16 mouse cellular contexts compared by ENCODE assay signal in the genomic region with DNA sequence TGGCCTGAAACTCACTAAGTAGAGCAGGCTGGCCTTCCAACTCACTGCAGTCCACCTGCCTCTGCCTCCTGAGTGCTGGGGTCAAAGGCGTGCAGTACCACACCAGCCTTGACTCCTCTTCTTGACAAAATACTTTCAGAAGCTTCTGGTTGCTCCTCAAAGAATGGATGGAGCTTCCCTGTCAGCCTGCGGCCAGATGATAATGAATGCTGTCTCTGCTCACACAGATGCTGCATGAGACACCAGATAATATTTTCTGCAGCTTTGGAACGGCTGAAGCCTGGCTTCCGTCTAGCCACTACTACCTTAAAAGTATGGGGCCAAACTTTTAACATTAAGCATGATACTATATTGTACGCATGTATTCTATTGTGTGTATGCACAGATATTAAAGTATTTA. TPM values are rescaled to one million over a fixed set of nuclear protein-coding genes. Genes with fewer than 3 reads are reported as not detected.
A peak's percentile ranks its signal among the peaks of the same experiment; 100 is the strongest.
DNase-seq lines count a peak whose midpoint lies in the region; ATAC-seq and TF ChIP-seq lines count a peak whose summit lies in the region.
"Had no signal": no experiment of that assay in that cellular context is flagged by ENCODE, and none has a peak within 500 bp of the region (broad histone marks: within the 10 kb centered on the region; RNA-seq: fewer than 3 reads in every experiment).

No protein-coding gene starts in this region.

- TF ChIP-seq CTCF in G1E (IDR thresholded peaks at IDR 0.05; ENCODE audit: low read depth, low read length) = no peak

- no peak for ATAC-seq in heart, embryonic 13.5 days (ENCODE audit: extremely low read depth, insufficient number of reproducible peaks, low FRiP score, low TSS enrichment)
- peak; percentile 61 for ATAC-seq in G1E (ENCODE audit: extremely low read depth, insufficient number of reproducible peaks, low FRiP score, poor library complexity, severe bottlenecking)
- ATAC-seq in liver, embryonic 15.5 days (ENCODE audit: insufficient read depth) = peak; percentile 65
- ATAC-seq: forebrain, embryonic 14.5 days had no signal

- H3K27ac ChIP-seq in heart, embryonic 13.5 days (replicated peaks) = no peak overlapping the region
- H3K27ac ChIP-seq in liver, embryonic 15.5 days (replicated peaks) = peak overlapping the region; percentile 99

- 76% methylated on average over 5 of the region's 5 CpGs for WGBS in heart, embryonic 13.5 days
- 23% methylated on average over 5 of the region's 5 CpGs for WGBS in liver, embryonic 15.5 days (ENCODE audit: insufficient replicate concordance)

- peaks cover 7% of the 10 kb centered on the region; the same call in 1 of the 2 replicates for H3K4me1 ChIP-seq in heart, embryonic 13.5 days
- peaks cover 69% of the 10 kb centered on the region for H3K4me1 ChIP-seq in G1E (ENCODE audit: insufficient read depth, low read depth, low read length)
- H3K4me1 ChIP-seq in liver, embryonic 15.5 days (replicated peaks) = peaks cover 86% of the 10 kb centered on the region

- no peaks in the 10 kb centered on the region for H3K9me3 ChIP-seq in heart, embryonic 13.5 days
- no peaks in the 10 kb centered on the region for H3K9me3 ChIP-seq in G1E (replicated peaks)
- H3K9me3 ChIP-seq in liver, embryonic 15.5 days (replicated peaks) = no peaks in the 10 kb centered on the region

- 0 out of 2 replicates have a peak, but pooled peaks cover 3% of the 10 kb centered on the region for H3K27me3 ChIP-seq in heart, embryonic 13.5 days (replicated peaks)
- H3K27me3 ChIP-seq in G1E (ENCODE audit: insufficient read depth, low read length) = no peaks in the 10 kb centered on the region
- no peaks in the 10 kb centered on the region for H3K27me3 ChIP-seq in liver, embryonic 15.5 days

- H3K36me3 ChIP-seq in heart, embryonic 13.5 days = no peaks in the 10 kb centered on the region
- H3K36me3 ChIP-seq in G1E (replicated peaks) = no peaks in the 10 kb centered on the region
- H3K36me3 ChIP-seq in liver, embryonic 15.5 days (replicated peaks) = no peaks in the 10 kb centered on the region

- no peak overlapping the region for H3K9ac ChIP-seq in heart, embryonic 13.5 days
- H3K9ac ChIP-seq in liver, embryonic 15.5 days = peak overlapping the region; percentile 63

- DNase-seq in heart, postnatal 4 days = no peak
- no peak for DNase-seq in G1E (ENCODE audit: low spot score)
- DNase-seq in c-Kit-positive CD71-positive TER-119-positive erythroid progenitor cells, embryonic 14.5 days (ENCODE audit: low spot score) = peak; percentile 87
- no peak for DNase-seq in right cerebral cortex, postnatal 36 days (ENCODE audit: low spot score in 2 of 2)
- DNase-seq in T-cell, adult 2 months (ENCODE audit: low spot score) = no peak
- no peak for DNase-seq in frontal cortex, postnatal 14 days (ENCODE audit: low spot score in 2 of 2)
- DNase-seq: cerebellum, postnatal 10 days; gastrocnemius, postnatal 14 days; heart, postnatal 10 days had no signal

- no peak overlapping the region for H3K4me3 ChIP-seq in heart, embryonic 13.5 days
- H3K4me3 ChIP-seq in G1E (ENCODE audit: low read depth, low read length) = peak overlapping the region; percentile 43; the same call in 1 of the 2 replicates
- H3K4me3 ChIP-seq in liver, embryonic 15.5 days (replicated peaks) = peak overlapping the region; percentile 28
- H3K4me3 ChIP-seq: myocyte had no signal

- peak overlapping the region; percentile 1; the same call in 1 of the 2 replicates for H3K4me2 ChIP-seq in heart, embryonic 13.5 days
- peak overlapping the region; percentile 72 for H3K4me2 ChIP-seq in liver, embryonic 15.5 days

RNA-seq across cellular contexts. Expression of gene Hemgn, which starts 2.6 kb away (rescaled TPM):
- 3.1 and 12.6 TPM in 2 replicates for polyA plus RNA-seq in heart, embryonic 13.5 days (2015; fragmentation: Nextera tagmentation; extraction: Ambion mirVana)
- total RNA-seq in heart, postnatal 4 days (2021) = under 1 TPM in 1 of 2 experiments, not detected in 1; 0.36 TPM
- total RNA-seq in G1E (2014; fragmentation: Nextera tagmentation) (39.3 and 132 TPM in 2 replicates), G1E (2017) (20.9 and 24.3 TPM in 2 replicates)
- polyA plus RNA-seq in G1E (2012) = 5.8 and 6.3 TPM in 2 replicates
- polyA plus RNA-seq in liver, embryonic 15.5 days (2015; fragmentation: Nextera tagmentation; extraction: Ambion mirVana) = 386 and 388 TPM in 2 replicates
- total RNA-seq: gastrocnemius, postnatal 14 days; left cerebral cortex, adult 8-10 months; liver, adult 2 months had no signal
- polyA plus RNA-seq: C2C12; forebrain, embryonic 14.5 days; liver, adult 2 months; myocyte had no signal

RNA-seq across cellular contexts. Expression of gene Trmo, which starts 21.4 kb away (rescaled TPM):
- 7.1 and 9.4 TPM in 2 replicates for polyA plus RNA-seq in heart, embryonic 13.5 days (2015; fragmentation: Nextera tagmentation; extraction: Ambion mirVana)
- total RNA-seq in heart, postnatal 4 days (2021) = 1 to 10 TPM; 3.8 to 5.4 TPM
- total RNA-seq in G1E (2014; fragmentation: Nextera tagmentation) (7.1 and 12.9 TPM in 2 replicates), G1E (2017) (17.9 and 20.4 TPM in 2 replicates)
- 2.9 and 4.2 TPM in 2 replicates for polyA plus RNA-seq in G1E (2012)
- 8.2 and 10.5 TPM in 2 replicates for polyA plus RNA-seq in liver, embryonic 15.5 days (2015; fragmentation: Nextera tagmentation; extraction: Ambion mirVana)

RNA-seq across cellular contexts. Expression of gene Anp32b, which starts 40.0 kb away (rescaled TPM):
- polyA plus RNA-seq in heart, embryonic 13.5 days (2015; fragmentation: Nextera tagmentation; extraction: Ambion mirVana) = 179 and 191 TPM in 2 replicates
- 100 to 1,000 TPM; 121 to 122 TPM for total RNA-seq in heart, postnatal 4 days (2021)
- 667 and 728 TPM in 2 replicates for total RNA-seq in G1E (2014; fragmentation: Nextera tagmentation)
- total RNA-seq in G1E (2017) = 28.6 and 40.8 TPM in 2 replicates
- 900 and 1,076 TPM in 2 replicates for polyA plus RNA-seq in G1E (2012)
- polyA plus RNA-seq in liver, embryonic 15.5 days (2015; fragmentation: Nextera tagmentation; extraction: Ambion mirVana) = 387 TPM in 2 replicates

Comparison
In these comparisons a context has a peak if more than half of its experiments do, and no peak if none do; other contexts are left out.
1. RNA of gene Hemgn, which starts 2.6 kb away (polyA plus RNA-seq): 386 to 388 TPM in liver, embryonic 15.5 days; 5.8 to 6.3 TPM in G1E and 3.1 to 12.6 TPM in heart, embryonic 13.5 days; every median in the first group is over 10 times any median in the second.